Mouse (Mus musculus): ENCODE results near the gene Brd2.
A peak's percentile ranks its signal among the peaks of the same experiment; 100 is the strongest.

The Brd2 gene

DNA sequence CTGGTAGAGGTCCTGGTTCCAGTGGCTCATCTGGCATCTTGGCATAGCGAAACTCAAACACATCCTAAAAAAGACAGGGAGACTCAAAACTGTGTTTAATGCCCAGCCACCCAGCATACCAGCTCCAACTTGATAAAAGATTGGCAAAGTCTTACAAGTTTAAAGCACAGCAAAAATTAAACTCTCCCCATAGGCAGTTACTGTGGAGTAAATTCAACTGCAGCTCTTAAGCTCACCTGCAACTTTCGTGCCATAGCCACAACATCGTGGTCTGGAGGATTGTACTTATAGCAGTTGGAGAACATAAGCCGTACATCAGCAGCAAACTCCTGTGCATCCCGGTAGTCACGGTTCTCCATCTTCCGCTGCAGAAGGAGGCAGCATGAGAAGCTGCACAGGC lies 8.3 kb downstream of the Brd2 start:
- no peak for DNase-seq (ENCODE audit: low read depth)

DNA sequence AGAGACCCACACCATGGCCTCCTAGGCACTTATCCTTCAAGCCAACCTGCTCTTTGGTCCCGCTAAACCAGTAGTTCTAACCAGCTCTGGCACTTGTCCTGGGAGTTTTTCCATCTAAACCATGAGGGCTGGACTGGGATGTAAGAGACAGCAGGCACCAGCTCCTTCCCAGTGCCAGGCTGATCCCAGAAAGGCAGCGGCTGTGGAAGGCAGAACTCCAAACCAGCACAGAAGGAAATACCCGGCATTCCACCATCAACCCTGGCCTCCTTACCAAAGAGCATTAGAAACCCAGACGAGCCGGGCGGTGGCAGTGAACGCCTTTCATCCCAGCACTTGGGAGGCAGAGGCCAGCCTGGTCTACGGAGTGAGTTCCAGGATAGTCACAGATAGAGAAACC lies 12.1 kb downstream of the Brd2 start:
- DNase-seq (ENCODE audit: low read depth), result no peak

DNA sequence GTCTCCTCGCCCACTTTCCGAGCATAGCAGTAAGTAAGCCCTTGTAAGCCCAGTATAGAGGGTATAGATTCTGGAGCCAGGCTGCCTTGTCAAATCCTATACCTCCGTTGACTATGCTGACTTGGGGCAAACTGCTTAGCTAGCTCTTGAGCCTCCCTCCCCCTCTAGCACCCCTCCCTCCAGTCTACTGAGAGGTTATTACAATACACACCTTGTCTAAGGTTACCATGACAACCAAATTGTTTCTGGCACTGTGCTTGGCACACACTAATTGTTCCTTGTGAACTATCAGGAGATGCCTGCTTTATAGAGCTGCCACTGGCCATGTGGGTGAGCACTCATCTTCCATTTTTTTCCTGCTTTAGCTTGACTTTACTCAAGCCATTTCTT lies 12.6 kb downstream of the Brd2 start:
- no peak for DNase-seq (ENCODE audit: low read depth)

DNA sequence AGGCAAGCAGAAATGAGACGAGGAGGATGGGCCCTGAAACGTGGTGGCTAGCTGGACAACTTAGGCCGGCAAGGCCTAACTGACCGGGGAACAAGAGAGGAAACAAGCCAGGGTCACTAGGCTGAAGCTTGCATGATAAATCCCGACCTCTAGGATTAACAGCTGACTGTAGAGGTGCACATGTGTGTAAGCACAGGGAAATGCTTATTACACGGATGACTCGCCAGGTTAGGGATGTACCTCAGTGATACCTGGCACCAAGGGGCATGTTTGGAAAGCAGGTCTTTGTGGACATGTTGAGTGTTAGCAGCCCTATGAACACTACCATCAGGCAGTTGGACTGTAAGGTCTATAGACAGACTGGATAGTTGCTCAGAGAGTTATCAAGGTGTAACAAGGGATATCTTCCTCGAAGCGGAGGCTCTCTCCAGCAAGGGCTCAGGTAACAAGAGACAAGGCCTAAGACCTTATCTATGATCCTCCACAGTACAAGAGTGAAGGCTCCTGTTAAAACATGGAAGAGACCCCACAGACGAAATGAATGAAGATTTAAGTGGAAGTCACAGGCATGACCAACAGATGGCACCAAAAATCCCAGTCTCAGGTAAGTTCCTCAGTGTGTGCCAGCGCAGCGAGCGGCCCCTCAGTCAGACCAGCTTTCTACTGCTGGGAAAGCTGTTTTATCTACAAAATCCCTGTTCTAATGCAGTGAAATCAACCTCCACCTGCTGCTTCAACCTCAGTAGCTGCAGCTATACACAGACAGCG lies 13.2 kb downstream of the Brd2 start:
- DNase-seq (ENCODE audit: low read depth), result peak; percentile 52

DNA sequence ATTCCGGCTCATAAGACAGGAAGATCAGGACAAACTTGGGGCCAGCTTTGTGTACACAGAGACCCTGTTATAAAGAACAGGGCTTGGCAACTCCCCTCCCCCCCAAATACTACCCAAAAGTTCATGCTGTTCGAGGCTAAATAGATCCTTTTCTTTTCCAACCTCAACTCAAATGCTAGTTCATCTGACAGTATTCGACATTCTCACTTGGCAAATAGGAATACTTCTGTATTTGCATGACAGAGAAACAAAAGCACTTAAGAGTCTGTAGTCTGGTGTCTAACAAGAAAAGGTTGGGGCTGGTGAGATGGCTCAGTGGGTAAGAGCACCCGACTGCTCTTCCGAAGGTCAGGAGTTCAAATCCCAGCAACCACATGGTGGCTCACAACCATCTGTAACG lies 14.0 kb downstream of the Brd2 start:
- DNase-seq (ENCODE audit: low read depth), result no peak

DNA sequence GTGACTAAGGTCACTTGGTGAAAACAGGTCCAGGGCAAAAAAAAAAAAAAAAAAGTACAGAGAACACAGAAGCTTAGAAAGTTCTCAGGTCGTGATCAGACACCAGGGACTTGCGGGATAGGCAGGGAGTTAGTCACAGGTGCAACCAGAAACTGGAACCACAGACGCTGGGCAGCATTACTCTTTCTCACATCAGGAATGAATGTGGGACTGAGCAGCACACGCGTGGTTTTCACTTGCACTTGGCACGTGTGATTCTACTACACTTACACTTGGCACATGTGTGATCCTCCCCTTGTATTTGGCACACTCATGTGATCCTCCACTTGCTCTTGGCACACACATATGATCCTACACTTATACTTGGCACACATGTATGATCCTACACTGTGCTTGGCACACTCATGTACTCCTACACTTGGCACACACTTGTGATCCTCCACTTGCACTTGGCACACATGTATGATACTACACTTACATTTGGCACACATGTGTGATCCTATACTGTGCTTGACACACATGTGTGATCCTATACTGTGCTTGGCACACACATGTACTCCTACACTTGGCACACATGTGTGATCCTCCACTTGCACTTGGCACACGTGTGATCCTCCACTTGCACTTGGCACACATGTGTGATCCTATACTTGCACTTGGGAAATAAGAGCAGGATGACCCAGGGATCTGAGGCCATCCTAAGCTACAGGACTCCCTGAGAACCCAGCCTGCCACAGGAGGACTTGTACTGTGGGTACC lies 15.1 kb downstream of the Brd2 start:
- no peak for DNase-seq (ENCODE audit: low read depth)

DNA sequence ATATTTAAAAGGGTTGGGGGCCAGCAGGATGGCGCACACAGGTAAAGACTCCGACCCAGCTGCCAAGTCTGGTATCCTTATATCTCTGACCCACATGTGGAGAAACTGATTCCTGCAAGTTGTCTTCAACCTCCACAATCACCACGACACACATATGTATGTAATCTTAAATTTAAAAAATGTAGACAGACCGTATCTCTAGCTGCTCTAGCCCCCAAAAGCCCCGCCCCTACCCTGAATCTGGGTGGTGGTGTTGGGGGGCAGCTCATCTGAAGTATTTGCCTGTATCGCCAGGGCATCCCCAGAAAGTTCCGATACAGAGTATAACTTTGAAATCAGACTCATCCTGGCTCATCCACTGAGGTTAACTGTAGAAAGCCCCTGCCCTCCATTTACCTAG lies 15.9 kb downstream of the Brd2 start:
- DNase-seq (ENCODE audit: low read depth), result no peak

DNA sequence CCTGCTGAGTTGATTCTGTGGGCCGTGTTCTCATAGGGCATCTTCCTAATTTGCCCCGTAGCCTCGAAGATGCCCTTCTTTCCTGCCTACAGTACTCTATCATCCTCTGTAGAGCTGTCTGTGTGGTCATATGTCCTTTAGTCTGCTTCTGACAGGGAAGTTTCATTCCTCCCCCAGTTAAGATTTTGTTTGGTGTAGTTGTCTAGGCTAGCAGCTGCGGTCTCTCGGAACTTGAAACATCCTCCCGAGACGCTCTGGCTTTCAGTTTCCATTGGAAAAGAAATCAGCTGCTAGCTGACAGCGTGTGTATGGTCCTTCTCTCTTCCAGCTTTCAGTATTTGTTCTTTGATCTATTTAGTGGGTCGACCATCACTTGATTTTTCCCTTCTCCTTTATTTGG lies 17.6 kb downstream of the Brd2 start:
- DNase-seq (ENCODE audit: low read depth), result no peak

DNA sequence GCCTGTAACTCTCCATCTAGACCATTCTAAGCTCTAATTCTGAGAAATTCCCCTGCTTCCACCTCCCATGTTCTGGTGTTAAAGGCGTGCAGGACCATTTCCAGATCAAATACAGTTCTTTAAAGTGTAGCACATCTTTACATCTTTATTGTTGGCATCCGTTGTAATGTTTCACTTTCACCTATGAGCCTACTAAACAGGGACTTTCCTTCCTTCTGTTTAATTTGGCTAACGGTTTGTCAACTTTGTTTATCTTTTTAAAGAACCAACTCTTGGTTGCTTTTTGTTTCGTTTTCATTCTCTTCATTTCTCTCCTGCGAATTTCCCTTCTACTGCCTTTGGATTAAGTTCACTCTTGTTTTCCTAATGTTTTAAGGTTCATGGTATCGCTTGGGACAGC lies 19.6 kb downstream of the Brd2 start:
- no peak for DNase-seq (ENCODE audit: low read depth)

DNA sequence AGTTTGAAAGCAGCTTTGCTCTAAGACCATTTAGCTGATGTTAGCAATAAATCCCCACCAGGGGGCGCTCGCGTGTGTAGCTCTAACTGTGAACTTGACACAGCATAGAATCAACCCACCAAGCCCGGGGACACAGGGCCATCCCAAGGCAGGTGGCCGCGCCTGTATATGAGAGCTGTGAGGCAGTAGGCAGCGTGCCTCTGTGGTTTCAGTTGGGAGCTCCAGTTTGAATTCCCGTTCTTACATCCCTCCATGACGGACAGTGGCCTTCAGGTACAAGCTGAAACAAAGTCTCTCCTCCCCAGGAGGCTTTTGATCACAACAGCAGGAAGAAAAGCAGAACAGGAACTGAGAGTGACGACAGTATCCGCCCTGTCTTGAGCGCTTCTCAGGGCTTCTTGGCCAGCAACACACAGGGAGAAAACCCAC lies 20.8 kb downstream of the Brd2 start:
- peak; percentile 94 for DNase-seq (ENCODE audit: low read depth)

DNA sequence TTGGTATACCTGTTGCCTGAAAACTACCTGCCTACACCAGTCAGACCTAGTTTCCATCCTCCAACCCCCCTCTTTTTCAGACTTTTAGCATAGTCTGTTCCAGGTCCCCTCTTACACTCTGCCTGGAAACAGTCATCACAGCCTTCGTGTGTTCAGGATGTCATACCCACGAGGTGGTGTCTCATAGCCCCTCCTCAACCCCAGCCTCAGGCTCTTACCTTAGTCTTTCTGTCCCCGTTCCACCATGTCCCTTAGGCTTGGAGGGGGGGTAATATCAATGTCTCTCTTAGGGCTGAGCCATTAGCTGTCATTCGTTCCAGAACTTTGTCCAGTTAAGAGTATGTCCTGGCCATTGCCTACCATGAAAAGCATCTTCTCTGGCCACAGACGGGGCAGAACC lies 21.2 kb downstream of the Brd2 start:
- DNase-seq (ENCODE audit: low read depth), result no peak

DNA sequence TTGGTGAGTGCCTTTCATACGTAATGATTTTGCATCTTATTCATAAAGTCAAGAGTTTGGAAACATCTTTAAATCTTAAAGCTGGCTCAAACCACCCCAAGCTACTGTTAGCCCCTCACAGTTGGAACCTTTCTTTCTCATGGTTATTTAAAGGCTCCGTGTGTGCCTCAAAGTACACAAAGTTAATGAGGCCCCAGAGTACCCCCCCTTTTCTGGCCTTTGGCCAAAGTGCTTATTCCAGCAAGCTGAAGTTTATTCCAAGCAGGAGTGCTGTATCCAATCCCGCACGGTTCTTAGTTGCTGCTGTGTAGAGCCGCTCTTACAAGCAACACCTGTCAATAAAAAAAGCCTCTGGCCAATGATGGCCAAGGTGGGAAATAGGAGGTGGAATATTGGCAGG lies 22.9 kb downstream of the Brd2 start:
- DNase-seq (ENCODE audit: low read depth), result no peak

DNA sequence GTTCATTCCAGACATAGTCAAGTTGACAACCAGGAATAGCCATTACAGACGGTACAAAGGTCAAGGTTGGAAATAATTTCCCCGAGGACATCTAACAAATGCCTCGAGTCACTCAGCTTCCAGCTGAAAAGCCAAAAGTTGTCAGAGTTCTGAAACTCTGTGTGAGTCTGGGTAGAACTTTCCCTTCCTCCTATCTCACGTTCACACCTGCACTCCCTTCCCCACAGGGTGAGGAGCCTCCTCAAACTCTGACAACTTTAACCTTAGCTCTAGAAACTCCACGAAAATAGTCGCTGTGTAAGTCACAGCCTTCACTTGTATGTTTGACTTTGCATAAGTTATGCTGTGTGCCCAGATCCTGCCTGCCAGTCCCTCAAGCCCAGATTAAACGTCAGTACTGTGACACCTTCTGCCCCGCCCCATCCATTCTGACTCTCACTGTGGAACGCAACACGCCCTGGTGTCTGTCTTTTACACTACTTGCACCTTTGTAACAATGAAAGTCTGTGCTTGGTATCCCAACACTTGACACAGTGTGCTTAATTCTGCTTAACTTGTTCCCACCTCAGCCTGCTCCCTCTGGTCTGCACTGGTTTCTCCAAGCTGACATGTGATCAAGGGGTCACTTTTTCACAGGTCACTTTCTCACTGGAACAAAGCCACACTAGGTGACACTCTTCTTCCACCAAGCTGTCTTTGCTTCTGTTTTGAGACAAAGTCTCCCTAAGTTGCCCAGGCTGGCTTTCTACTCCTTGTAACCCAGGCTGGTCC lies 23.5 kb downstream of the Brd2 start:
- no peak for DNase-seq (ENCODE audit: low read depth)

DNA sequence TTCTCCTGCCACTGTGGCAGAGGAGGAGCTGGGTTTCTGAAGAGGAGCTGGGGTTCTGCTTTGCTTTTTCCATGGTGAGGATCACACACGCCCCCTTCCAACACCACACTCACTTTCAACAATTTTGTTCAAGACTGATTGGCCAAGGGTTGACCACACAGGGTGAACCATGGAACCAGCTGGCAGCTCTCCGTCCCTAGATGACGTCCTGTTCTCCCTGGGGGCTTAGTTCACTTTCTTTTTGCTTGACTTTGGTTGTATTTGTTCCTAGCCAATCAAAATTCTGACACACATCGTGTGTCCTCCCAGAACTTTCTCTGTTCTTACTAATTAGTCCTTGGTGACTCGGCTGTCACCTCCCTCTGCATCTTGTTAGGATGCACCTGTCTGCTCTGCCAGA lies 25.2 kb downstream of the Brd2 start:
- DNase-seq (ENCODE audit: low read depth), result no peak

DNA sequence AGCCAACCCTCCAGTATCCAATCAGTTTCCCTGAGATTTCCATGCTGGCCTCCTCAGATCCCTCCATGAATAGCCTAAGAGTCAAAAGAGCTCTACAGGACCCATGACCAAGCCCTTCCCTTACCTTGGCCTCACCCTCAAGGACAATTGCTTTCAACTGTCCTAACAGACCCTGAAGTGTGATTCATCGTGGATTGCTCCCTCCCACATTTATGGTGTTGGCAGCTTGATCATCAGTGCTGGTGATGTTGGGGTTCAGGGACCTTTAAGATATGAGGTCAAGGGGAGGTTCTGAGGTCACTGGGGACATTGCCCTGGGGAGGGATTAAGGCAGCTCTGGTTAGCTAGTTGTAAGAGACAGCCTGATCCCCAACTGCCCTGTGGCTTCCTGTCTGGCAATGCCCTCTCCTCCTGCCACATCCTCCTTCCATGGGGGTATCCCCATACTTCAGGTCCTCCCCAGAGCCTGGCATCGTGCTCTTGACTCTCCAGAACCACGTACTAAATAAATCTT lies 25.9 kb downstream of the Brd2 start:
- DNase-seq (ENCODE audit: low read depth), result no peak

DNA sequence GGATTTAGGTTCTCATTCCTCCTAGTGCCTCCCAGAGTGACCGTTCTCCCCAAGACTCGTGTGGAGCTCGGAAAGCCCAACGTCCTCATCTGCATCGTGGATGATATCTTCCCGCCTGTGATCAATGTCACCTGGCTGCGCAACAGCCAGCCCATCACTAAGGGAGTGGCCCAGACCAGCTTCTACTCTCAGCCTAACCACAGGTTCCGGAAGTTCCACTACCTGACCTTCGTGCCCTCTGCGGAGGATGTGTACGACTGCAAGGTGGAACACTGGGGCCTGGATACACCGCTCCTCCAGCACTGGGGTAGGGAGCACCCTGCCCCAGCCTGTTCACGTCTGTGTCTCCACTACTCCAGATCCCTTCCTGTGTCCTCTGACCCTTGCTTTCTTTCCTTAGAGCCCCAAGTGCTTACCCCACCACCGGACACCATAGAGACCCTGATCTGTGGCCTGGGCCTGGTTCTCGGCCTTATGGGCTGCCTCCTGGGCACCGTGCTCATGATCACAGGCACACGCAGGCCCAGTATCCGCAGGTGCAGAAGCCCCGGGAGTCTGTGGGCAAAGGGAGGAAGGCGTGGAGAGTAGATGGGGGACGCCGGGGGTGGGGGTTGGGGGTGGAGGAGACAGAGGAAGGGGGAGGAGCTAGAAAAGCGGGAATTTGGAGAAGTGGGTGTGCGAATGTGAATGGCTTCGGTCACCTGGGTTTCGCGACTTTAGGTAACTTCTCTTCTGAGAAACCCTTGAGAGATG lies 28.0 kb downstream of the Brd2 start:
- no peak for DNase-seq (ENCODE audit: low read depth)

DNA sequence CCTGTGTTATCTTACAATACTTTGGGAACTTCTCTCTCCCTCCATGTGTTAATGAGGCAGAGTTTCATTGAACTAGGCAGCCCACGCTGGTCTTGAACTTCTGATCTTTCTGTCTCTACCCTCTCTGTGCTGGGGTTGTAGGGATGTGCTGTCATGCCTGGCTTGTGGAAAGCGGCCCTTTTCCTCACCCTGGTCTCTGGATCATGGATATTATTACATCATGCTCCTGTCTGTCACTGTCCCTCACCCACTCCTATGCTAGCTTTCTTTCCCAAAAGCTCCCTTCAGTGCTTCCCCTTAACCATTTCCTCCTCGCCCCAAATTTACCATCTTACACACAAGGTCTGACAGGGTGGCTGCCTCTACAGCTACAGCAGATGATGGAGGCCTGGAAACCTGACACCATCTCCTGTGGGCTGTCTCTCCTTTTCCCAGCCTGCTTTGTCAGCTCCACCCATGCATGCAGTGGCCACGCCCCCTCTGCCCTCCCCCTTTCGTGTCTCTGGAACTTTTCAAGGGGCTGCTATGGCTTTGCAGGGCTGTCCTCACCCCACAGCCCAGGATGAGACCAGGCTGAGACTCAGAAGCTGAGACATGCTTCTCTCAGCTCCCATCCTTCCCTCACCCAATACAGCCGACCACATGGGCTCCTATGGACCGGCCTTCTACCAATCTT lies 29.1 kb downstream of the Brd2 start:
- peak; percentile 70 for DNase-seq (ENCODE audit: low read depth)

DNA sequence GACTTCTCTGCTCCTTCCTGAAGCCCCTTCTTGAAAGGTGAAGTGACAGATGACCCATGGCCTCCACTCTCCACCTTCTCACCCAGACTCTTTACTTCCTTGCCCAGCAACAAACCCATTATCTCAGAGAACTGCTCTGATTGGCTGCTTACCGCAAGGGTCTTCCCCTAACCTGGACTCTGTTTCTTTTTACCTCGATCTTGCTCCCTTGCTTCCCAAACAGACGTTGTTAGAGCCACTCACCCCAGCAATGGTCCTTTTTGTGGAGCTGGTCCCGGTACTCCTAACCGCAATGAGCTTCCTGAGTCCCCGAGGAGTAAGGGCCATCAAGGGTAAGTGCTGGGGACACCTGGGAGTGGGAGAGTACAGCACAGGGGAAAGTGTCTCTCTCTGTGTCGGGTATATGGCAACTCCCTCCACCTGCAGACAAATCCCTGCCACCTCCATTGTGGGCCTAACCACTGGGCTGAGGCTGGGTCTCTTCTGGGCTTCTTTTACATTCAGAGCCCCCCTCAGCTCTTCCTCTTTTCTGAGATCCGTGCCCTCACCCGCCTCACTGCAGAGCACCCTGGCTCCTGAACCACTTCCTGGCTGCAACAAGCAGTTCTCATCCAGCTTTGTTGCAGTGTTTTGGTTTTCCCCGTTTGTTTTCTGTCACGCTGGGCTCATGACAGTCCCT lies 30.1 kb downstream of the Brd2 start, which contains the start of gene H2-Oa:
Gene H2-Oa (plus strand): TSS at position 144 of the 679 bp plus-strand sequence.
- DNase-seq (ENCODE audit: low read depth), result no peak

DNA sequence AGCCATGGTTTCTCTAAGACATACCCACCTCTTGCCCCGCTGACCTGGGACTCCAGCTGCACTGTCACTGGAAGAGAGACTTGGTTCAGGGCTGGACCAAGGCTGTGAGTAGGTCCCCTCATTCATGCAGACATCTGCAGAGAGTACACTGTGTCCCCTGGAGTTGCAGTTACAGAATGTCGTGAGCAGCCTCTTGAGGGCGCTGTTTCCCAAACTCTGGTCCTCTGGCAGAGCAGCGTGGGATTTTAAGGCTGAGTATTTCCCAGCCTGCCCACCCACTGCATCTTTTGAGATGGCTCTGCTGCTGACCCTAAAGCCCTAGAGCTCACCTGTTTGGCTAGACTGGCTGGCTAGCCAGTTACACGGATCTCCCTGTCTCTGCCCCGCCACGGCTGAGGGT lies 31.5 kb downstream of the Brd2 start:
- DNase-seq (ENCODE audit: low read depth), result no peak

DNA sequence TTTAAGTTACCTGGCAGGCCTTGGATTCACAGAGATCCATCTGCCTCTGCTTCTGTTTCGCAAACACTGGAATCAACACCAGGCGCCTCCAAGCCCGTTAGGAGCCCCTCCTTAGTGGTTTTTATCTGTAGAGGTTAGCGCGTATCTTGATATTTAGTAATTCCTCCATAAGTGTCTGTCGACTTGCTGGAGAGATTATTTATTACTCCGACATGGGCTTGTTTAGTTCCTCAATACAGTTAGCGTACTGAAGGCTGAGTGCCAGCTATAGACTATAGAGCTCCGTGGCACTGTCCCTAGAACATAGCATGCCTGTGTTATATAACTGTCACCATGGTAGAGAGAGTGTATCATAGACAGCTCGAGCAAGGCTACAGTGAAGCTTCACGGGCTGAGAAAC lies 34.3 kb downstream of the Brd2 start:
- DNase-seq (ENCODE audit: low read depth), result no peak

DNA sequence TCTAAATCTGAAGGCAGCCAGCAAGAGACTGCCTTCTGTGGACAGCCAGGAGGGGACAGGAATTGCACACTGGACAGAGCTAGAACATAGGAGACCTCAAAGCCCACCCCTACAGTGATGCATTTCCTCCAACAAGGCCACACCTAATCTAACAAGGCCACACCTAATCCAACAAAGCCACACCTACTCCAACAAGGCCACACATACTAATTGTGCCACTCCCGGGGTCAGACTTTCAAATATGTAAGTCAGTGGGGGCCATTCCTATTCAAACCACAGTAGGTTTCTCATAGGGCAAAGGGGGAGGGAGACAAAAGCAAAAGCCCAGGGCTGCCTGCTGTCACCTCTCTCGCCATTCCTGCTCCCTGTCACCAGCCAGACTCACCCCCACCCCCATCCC lies 35.0 kb downstream of the Brd2 start:
- no peak for DNase-seq (ENCODE audit: low read depth)

Measured in NIH3T3 (cell line).